Mouse (Mus musculus) forebrain, embryonic 16.5 days (tissue): ENCODE results near the gene Hist2h2ab. TPM values are rescaled to one million over a fixed set of nuclear protein-coding genes. Genes with fewer than 3 reads are reported as not detected.
"Not testable (repeated sequence)": the region's sequence is repeated elsewhere in the genome, so short reads cannot be mapped to it uniquely, and the experiment has no call there.

Experiments
- ATAC-seq: fragments of 200-750 bp; cut with Nextera tagmentation; 2 replicates; pipeline ENCODE4 v1.8.0; 2017; ENCODE audit warnings: mild to moderate bottlenecking, moderate library complexity
- H3K27ac ChIP-seq: fragments of 300-500 bp; sonication (generic); 2 replicates; pipeline ENCODE4 v1.5.1; 2014; ENCODE audit warnings: low read length, control low read depth
- H3K27me3 ChIP-seq: fragments of 300-500 bp; sonication (generic); replicated peaks from 2 replicates; pipeline ENCODE4 v1.6.1; 2014; ENCODE audit warnings: low read length; ENCODE audit not compliant: control insufficient read depth, insufficient read depth
- H3K36me3 ChIP-seq: fragments of 300-500 bp; sonication (generic); 2 replicates; pipeline ENCODE4 v1.6.1; 2014; ENCODE audit not compliant: control insufficient read depth, insufficient read depth
- H3K4me1 ChIP-seq: fragments of 300-500 bp; sonication (generic); replicated peaks from 2 replicates; pipeline ENCODE4 v1.6.1; 2014; ENCODE audit warnings: low read length; ENCODE audit not compliant: control insufficient read depth, insufficient read depth
- H3K4me2 ChIP-seq: fragments of 300-500 bp; sonication (generic); 2 replicates; pipeline ENCODE4 v1.6.1; 2014; ENCODE audit warnings: mild to moderate bottlenecking, low read length, control low read depth
- H3K4me3 ChIP-seq: fragments of 300-500 bp; sonication (generic); replicated peaks from 2 replicates; pipeline ENCODE4 v1.5.1; 2014; ENCODE audit warnings: mild to moderate bottlenecking, low read length, control low read depth
- H3K9ac ChIP-seq: fragments of 300-500 bp; sonication (generic); replicated peaks from 2 replicates; pipeline ENCODE4 v1.6.1; 2014; ENCODE audit warnings: low read depth, low read length, control low read depth
- H3K9me3 ChIP-seq: fragments of 300-500 bp; sonication (generic); 2 replicates; pipeline ENCODE4 v1.6.1; 2016; ENCODE audit warnings: low read length; ENCODE audit not compliant: control insufficient read depth
- WGBS: fragments of 180-500 bp; shearing (Covaris S2); extraction: QIAGEN DNeasy Blood & Tissue Kit; methylation state at CpG from one replicate; pipeline ENCODE4 v1.1.7; 2014; 5-methylcytosine and 5-hydroxymethylcytosine counted together
- polyA plus RNA-seq: library from polyadenylated mRNA; unstranded; fragments of >200 nt; fragmentation: Nextera tagmentation; extraction: Ambion mirVana; gene quantifications from 2 replicates; pipeline ENCODE4 v1.2.1, GENCODE M21; 2015

The Hist2h2ab gene
- polyA plus RNA-seq, 1 experiment from 2014 or later, result not detected

- no peak for ATAC-seq
Measured at GRCm38 (mm10) chr3:96240799-96241197, 21.1 kb downstream of the Hist2h2ab start.

GRCm38 (mm10) chr3:96243921-96244572 lies 24.4 kb downstream of the Hist2h2ab start:
- Histone ChIP-seq H3K9ac (no peak overlapping the region; the same call in 1 of the 2 replicates), H3K9me3 (no peaks in the 10 kb centered on the region), H3K36me3 (no peaks in the 10 kb centered on the region), H3K4me3 (no peak overlapping the region), H3K4me1 (peaks cover 14% of the 10 kb centered on the region), H3K27ac (0 out of 2 replicates have a peak overlapping the region, but pooled peaks have one; percentile 96), H3K4me2 (no peak overlapping the region; the same call in 1 of the 2 replicates), H3K27me3 (no peaks in the 10 kb centered on the region)
- no peak for ATAC-seq
- WGBS, result 82% methylated on average over 7 of the region's 7 CpGs

More at GRCm38 (mm10) chr3:96240799-96241197, 21.1 kb downstream of the Hist2h2ab start:
- Histone ChIP-seq H3K4me2 (peak overlapping the region; percentile 58), H3K9ac (peak overlapping the region; percentile 45; the same call in 1 of the 2 replicates), H3K9me3 (no peaks in the 10 kb centered on the region), H3K36me3 (no peaks in the 10 kb centered on the region), H3K27ac (peak overlapping the region; percentile 78), H3K27me3 (no peaks in the 10 kb centered on the region), H3K4me1 (peaks cover 22% of the 10 kb centered on the region), H3K4me3 (no peak overlapping the region)
- WGBS, result 68% methylated on average over 9 of the region's 9 CpGs

GRCm38 (mm10) chr3:96245003-96245886 lies 25.6 kb downstream of the Hist2h2ab start, which contains the start of gene Hist2h2aa1:
Hist2h2aa1 (plus strand) TSS chr3:96245497.
- peak; percentile 90 for ATAC-seq
- H3K27me3 ChIP-seq, result not testable (repeated sequence)
- H3K9ac ChIP-seq, result peak within 1 kb of the TSS; percentile 75

GRCm38 (mm10) chr3:96246018-96246417 lies 26.4 kb downstream of the Hist2h2ab start:
- 0% methylated on average over 9 of the region's 21 CpGs for WGBS
- H3K27me3 ChIP-seq, H3K9ac ChIP-seq, H3K9me3 ChIP-seq, ATAC-seq, H3K36me3 ChIP-seq, H3K27ac ChIP-seq: not testable (repeated sequence)
- peak overlapping the region; percentile 39 for H3K4me2 ChIP-seq
- H3K4me3 ChIP-seq, result peak overlapping the region; percentile 38
- peaks cover 12% of the 10 kb centered on the region for H3K4me1 ChIP-seq

More at GRCm38 (mm10) chr3:96245003-96245886, 25.6 kb downstream of the Hist2h2ab start, which contains the start of gene Hist2h2aa1:
- H3K4me1 ChIP-seq, result peaks cover 14% of the 10 kb centered on the region
- WGBS, result under 1% methylated on average over 20 of the region's 88 CpGs
- not testable (repeated sequence) for H3K36me3 ChIP-seq, H3K9me3 ChIP-seq
- H3K27ac ChIP-seq, result peak within 1 kb of the TSS; percentile 96
- peak within 1 kb of the TSS; percentile 64 for H3K4me2 ChIP-seq
- H3K4me3 ChIP-seq, result peak within 1 kb of the TSS; percentile 53

- Histone ChIP-seq H3K4me1 (peaks cover 12% of the 10 kb centered on the region), H3K9ac (peak within 1 kb of the TSS; percentile 37; the same call in 1 of the 2 replicates), H3K4me3 (peak within 1 kb of the TSS; percentile 38), H3K4me2 (peak within 1 kb of the TSS; percentile 39)
- no CpG with 5 or more reads among the region's 47 CpGs for WGBS
- not testable (repeated sequence) for H3K36me3 ChIP-seq, H3K27ac ChIP-seq, H3K9me3 ChIP-seq, H3K27me3 ChIP-seq
- ATAC-seq, result peak; percentile 87
Measured at GRCm38 (mm10) chr3:96246427-96246856, 26.8 kb downstream of the Hist2h2ab start, which contains the start of gene Hist2h3c1. Hist2h3c1 (plus strand) TSS chr3:96246685.

GRCm38 (mm10) chr3:96247356-96248140 lies 27.9 kb downstream of the Hist2h2ab start:
- WGBS, result 2% methylated on average over 11 of the region's 11 CpGs
- ATAC-seq, result no peak
- Histone ChIP-seq H3K4me3 (peak overlapping the region; percentile 38), H3K27ac (no peak overlapping the region), H3K4me2 (peak overlapping the region; percentile 35), H3K27me3 (no peaks in the 10 kb centered on the region), H3K4me1 (peaks cover 12% of the 10 kb centered on the region), H3K9ac (peak overlapping the region; percentile 37; the same call in 1 of the 2 replicates), H3K36me3 (no peaks in the 10 kb centered on the region), H3K9me3 (no peaks in the 10 kb centered on the region)

GRCm38 (mm10) chr3:96248141-96249033 lies 28.7 kb downstream of the Hist2h2ab start:
- ATAC-seq, result no peak
- no peak overlapping the region for H3K4me3 ChIP-seq
- H3K4me1 ChIP-seq, result peaks cover 12% of the 10 kb centered on the region
- no peaks in the 10 kb centered on the region for H3K36me3 ChIP-seq
- WGBS, result 50% methylated on average over 6 of the region's 6 CpGs
- H3K27me3 ChIP-seq, result no peaks in the 10 kb centered on the region
- no peak overlapping the region for H3K9ac ChIP-seq
- no peaks in the 10 kb centered on the region for H3K9me3 ChIP-seq
- H3K27ac ChIP-seq, result no peak overlapping the region
- H3K4me2 ChIP-seq, result peak overlapping the region; percentile 35

GRCm38 (mm10) chr3:96249034-96249345 lies 29.3 kb downstream of the Hist2h2ab start:
- no peaks in the 10 kb centered on the region for H3K9me3 ChIP-seq
- no peak overlapping the region for H3K4me3 ChIP-seq
- H3K4me1 ChIP-seq, result peaks cover 12% of the 10 kb centered on the region
- no peaks in the 10 kb centered on the region for H3K36me3 ChIP-seq
- WGBS, result 46% methylated on average over 4 of the region's 4 CpGs
- no peaks in the 10 kb centered on the region for H3K27me3 ChIP-seq
- no peak overlapping the region for H3K27ac ChIP-seq
- H3K4me2 ChIP-seq, result no peak overlapping the region
- no peak for ATAC-seq
- H3K9ac ChIP-seq, result no peak overlapping the region
